18 mouse cellular contexts compared by ENCODE assay signal in genomic region chr4:136524309-136524708, GRCm38 (mm10).
"Had no signal": no experiment of that assay in that cellular context is flagged by ENCODE, and none has a peak within 500 bp of the region (broad histone marks: within the 10 kb centered on the region; RNA-seq: fewer than 3 reads in every experiment).

No protein-coding gene starts in this region.

- H3K9ac ChIP-seq: limb, embryonic 15.5 days; lung, embryonic 14.5 days; midbrain, embryonic 12.5 days; neural tube, embryonic 15.5 days; stomach, embryonic 15.5 days had no signal

- H3K4me3 ChIP-seq: layer of hippocampus, adult 2 months; limb, embryonic 15.5 days; megakaryocyte, embryonic 14.5 days; midbrain, embryonic 12.5 days; neural tube, embryonic 15.5 days; stomach, embryonic 15.5 days had no signal

- H3K9me3 ChIP-seq: limb, embryonic 15.5 days; midbrain, embryonic 12.5 days; neural tube, embryonic 15.5 days; stomach, embryonic 15.5 days had no signal

- H3K4me2 ChIP-seq: limb, embryonic 15.5 days; lung, embryonic 14.5 days; midbrain, embryonic 12.5 days; neural tube, embryonic 15.5 days; stomach, embryonic 15.5 days had no signal

- DNase-seq: kidney, adult 18-20 months; kidney, postnatal 10 days; kidney, postnatal 4 days; layer of hippocampus, postnatal 36 days; lung, embryonic 14.5 days; lung, postnatal 10 days; lung, postnatal 4 days; right cerebral cortex, adult 18-20 months; right cerebral cortex, postnatal 4 days; spleen, adult 18-20 months; thymus, adult 2 months; thymus, postnatal 25 days had no signal

- H3K4me1 ChIP-seq: limb, embryonic 15.5 days; midbrain, embryonic 12.5 days; neural tube, embryonic 15.5 days; stomach, embryonic 15.5 days had no signal

- H3K27me3 ChIP-seq: limb, embryonic 15.5 days; megakaryocyte, embryonic 14.5 days; midbrain, embryonic 12.5 days; neural tube, embryonic 15.5 days; stomach, embryonic 15.5 days had no signal

- H3K27ac ChIP-seq: layer of hippocampus, adult 2 months; limb, embryonic 15.5 days; midbrain, embryonic 12.5 days; neural tube, embryonic 15.5 days; stomach, embryonic 15.5 days had no signal

- H3K36me3 ChIP-seq: neural tube, embryonic 15.5 days; stomach, embryonic 15.5 days had no signal
